Mouse (Mus musculus): ENCODE results near the gene Naaa. TPM values are rescaled to one million over a fixed set of nuclear protein-coding genes. Genes with fewer than 3 reads are reported as not detected.
A peak's percentile ranks its signal among the peaks of the same experiment; 100 is the strongest.

Naaa gene
- polyA plus RNA-seq, 1 experiment, result 32.1 TPM

- Histone ChIP-seq H3K4me3 (replicated peaks; ENCODE audit: insufficient read depth, low read depth, low read length) (no peak overlapping the region), H3K27me3 (ENCODE audit: control insufficient read depth, insufficient read depth, low read length) (no peaks in the 10 kb centered on the region; the same call in 1 of the 2 replicates), H3K4me1 (ENCODE audit: control insufficient read depth, insufficient read depth, low read length) (no peaks in the 10 kb centered on the region), H3K27ac (ENCODE audit: insufficient read depth, low read length) (no peak overlapping the region)
- TF ChIP-seq POLR2A (IDR thresholded peaks at IDR 0.05; ENCODE audit: borderline replicate concordance, insufficient read depth, low read length) (no peak), CTCF (IDR thresholded peaks at IDR 0.05; ENCODE audit: borderline replicate concordance, insufficient read depth, low read depth, low read length) (peak; percentile 56; the same call in 1 of the 2 replicates)
- 40% methylated on average over 29 of the region's 29 CpGs for WGBS
- peak; percentile 66 to 74 for DNase-seq
These were observed 38.4 kb downstream of the Naaa start for GRCm38 (mm10) chr5:92239333-92240232.

GRCm38 (mm10) chr5:92234939-92235557 is 42.9 kb downstream of the Naaa start:
- no peak for DNase-seq
- Histone ChIP-seq H3K4me3 (replicated peaks; ENCODE audit: insufficient read depth, low read depth, low read length) (no peak overlapping the region), H3K27ac (ENCODE audit: insufficient read depth, low read length) (no peak overlapping the region), H3K27me3 (ENCODE audit: control insufficient read depth, insufficient read depth, low read length) (no peaks in the 10 kb centered on the region), H3K4me1 (ENCODE audit: control insufficient read depth, insufficient read depth, low read length) (no peaks in the 10 kb centered on the region)
- TF ChIP-seq POLR2A (IDR thresholded peaks at IDR 0.05; ENCODE audit: borderline replicate concordance, insufficient read depth, low read length) (no peak), CTCF (IDR thresholded peaks at IDR 0.05; ENCODE audit: borderline replicate concordance, insufficient read depth, low read depth, low read length) (no peak)
- 67% methylated on average over 5 of the region's 5 CpGs for WGBS

GRCm38 (mm10) chr5:92233366-92233765 is 44.6 kb downstream of the Naaa start:
- Histone ChIP-seq H3K4me1 (ENCODE audit: control insufficient read depth, insufficient read depth, low read length) (no peaks in the 10 kb centered on the region), H3K27ac (ENCODE audit: insufficient read depth, low read length) (no peak overlapping the region), H3K4me3 (replicated peaks; ENCODE audit: insufficient read depth, low read depth, low read length) (no peak overlapping the region), H3K27me3 (ENCODE audit: control insufficient read depth, insufficient read depth, low read length) (no peaks in the 10 kb centered on the region)
- TF ChIP-seq CTCF (IDR thresholded peaks at IDR 0.05; ENCODE audit: borderline replicate concordance, insufficient read depth, low read depth, low read length) (no peak), POLR2A (IDR thresholded peaks at IDR 0.05; ENCODE audit: borderline replicate concordance, insufficient read depth, low read length) (no peak)
- WGBS, result 82% methylated on average over 4 of the region's 4 CpGs
- DNase-seq, result no peak

DNA sequence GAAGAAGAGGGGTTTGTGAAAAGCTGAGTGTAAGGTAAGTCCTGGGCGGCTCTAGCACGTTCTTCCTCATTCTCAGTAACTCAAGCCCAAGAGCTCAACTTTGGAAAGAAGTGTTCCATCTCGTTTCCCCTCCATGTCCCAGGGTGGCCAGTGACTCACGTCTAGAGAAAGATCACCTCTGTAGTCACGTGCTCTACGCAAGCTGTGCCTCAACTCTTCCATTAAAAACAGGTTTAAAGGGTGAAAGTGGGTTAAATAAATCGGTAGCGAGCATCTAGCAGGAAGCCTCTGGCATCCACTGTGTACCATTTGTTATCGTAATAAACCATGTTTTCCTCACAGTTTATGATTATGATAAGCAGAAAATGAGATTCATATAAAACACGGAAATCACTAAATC is 46.1 kb downstream of the Naaa start:
- TF ChIP-seq POLR2A (IDR thresholded peaks at IDR 0.05; ENCODE audit: borderline replicate concordance, insufficient read depth, low read length) (no peak), CTCF (IDR thresholded peaks at IDR 0.05; ENCODE audit: borderline replicate concordance, insufficient read depth, low read depth, low read length) (no peak)
- Histone ChIP-seq H3K27ac (ENCODE audit: insufficient read depth, low read length) (no peak overlapping the region), H3K27me3 (ENCODE audit: control insufficient read depth, insufficient read depth, low read length) (no peaks in the 10 kb centered on the region), H3K4me3 (replicated peaks; ENCODE audit: insufficient read depth, low read depth, low read length) (no peak overlapping the region), H3K4me1 (ENCODE audit: control insufficient read depth, insufficient read depth, low read length) (no peaks in the 10 kb centered on the region)
- WGBS, result 83% methylated on average over 10 of the region's 10 CpGs
- DNase-seq, result no peak

- WGBS, result 84% methylated on average over 11 of the region's 11 CpGs
- H3K27ac ChIP-seq (ENCODE audit: insufficient read depth, low read length), result no peak overlapping the region
- TF ChIP-seq POLR2A (IDR thresholded peaks at IDR 0.05; ENCODE audit: borderline replicate concordance, insufficient read depth, low read length) (no peak), CTCF (IDR thresholded peaks at IDR 0.05; ENCODE audit: borderline replicate concordance, insufficient read depth, low read depth, low read length) (no peak)
- no peaks in the 10 kb centered on the region for H3K27me3 ChIP-seq (ENCODE audit: control insufficient read depth, insufficient read depth, low read length)
- no peaks in the 10 kb centered on the region for H3K4me1 ChIP-seq (ENCODE audit: control insufficient read depth, insufficient read depth, low read length)
- no peak overlapping the region for H3K4me3 ChIP-seq (replicated peaks; ENCODE audit: insufficient read depth, low read depth, low read length)
- no peak for DNase-seq
These were observed 47.7 kb downstream of the Naaa start for GRCm38 (mm10) chr5:92230306-92230705.

GRCm38 (mm10) chr5:92229514-92229913 is 48.5 kb downstream of the Naaa start:
- H3K27ac ChIP-seq (ENCODE audit: insufficient read depth, low read length), result no peak overlapping the region
- no peaks in the 10 kb centered on the region for H3K27me3 ChIP-seq (ENCODE audit: control insufficient read depth, insufficient read depth, low read length)
- H3K4me1 ChIP-seq (ENCODE audit: control insufficient read depth, insufficient read depth, low read length), result no peaks in the 10 kb centered on the region
- TF ChIP-seq CTCF (IDR thresholded peaks at IDR 0.05; ENCODE audit: borderline replicate concordance, insufficient read depth, low read depth, low read length) (no peak), POLR2A (IDR thresholded peaks at IDR 0.05; ENCODE audit: borderline replicate concordance, insufficient read depth, low read length) (no peak)
- WGBS, result 96% methylated on average over 3 of the region's 3 CpGs
- DNase-seq, result no peak
- H3K4me3 ChIP-seq (replicated peaks; ENCODE audit: insufficient read depth, low read depth, low read length), result no peak overlapping the region

GRCm38 (mm10) chr5:92228776-92229175 is 49.2 kb downstream of the Naaa start:
- no peak for TF ChIP-seq CTCF (IDR thresholded peaks at IDR 0.05; ENCODE audit: borderline replicate concordance, insufficient read depth, low read depth, low read length)
- TF ChIP-seq POLR2A (IDR thresholded peaks at IDR 0.05; ENCODE audit: borderline replicate concordance, insufficient read depth, low read length), result no peak
- H3K27me3 ChIP-seq (ENCODE audit: control insufficient read depth, insufficient read depth, low read length), result no peaks in the 10 kb centered on the region
- DNase-seq, result no peak

More at GRCm38 (mm10) chr5:92228776-92229175, 49.2 kb downstream of the Naaa start:
- H3K4me3 ChIP-seq (replicated peaks; ENCODE audit: insufficient read depth, low read depth, low read length), result no peak overlapping the region
- WGBS, result 30% methylated on average over 10 of the region's 10 CpGs
- no peaks in the 10 kb centered on the region for H3K4me1 ChIP-seq (ENCODE audit: control insufficient read depth, insufficient read depth, low read length)
- no peak overlapping the region for H3K27ac ChIP-seq (ENCODE audit: insufficient read depth, low read length)

Measured in cerebellum, adult 2 months (tissue).